Mouse (Mus musculus) mouse trophoblast stem cell (cell line): Measurements from ENCODE around the gene Cenpc1.

Experiments
- in situ Hi-C, 2 experiments: fragments of 300-500 bp; cut with MseI, MboI; formaldehyde crosslinking; loops; 2 replicates in 1 of 2; 3 replicates in 1 of 2; pipeline ENCODE4 v1.15.1; 2025

Cenpc1 gene

DNA sequence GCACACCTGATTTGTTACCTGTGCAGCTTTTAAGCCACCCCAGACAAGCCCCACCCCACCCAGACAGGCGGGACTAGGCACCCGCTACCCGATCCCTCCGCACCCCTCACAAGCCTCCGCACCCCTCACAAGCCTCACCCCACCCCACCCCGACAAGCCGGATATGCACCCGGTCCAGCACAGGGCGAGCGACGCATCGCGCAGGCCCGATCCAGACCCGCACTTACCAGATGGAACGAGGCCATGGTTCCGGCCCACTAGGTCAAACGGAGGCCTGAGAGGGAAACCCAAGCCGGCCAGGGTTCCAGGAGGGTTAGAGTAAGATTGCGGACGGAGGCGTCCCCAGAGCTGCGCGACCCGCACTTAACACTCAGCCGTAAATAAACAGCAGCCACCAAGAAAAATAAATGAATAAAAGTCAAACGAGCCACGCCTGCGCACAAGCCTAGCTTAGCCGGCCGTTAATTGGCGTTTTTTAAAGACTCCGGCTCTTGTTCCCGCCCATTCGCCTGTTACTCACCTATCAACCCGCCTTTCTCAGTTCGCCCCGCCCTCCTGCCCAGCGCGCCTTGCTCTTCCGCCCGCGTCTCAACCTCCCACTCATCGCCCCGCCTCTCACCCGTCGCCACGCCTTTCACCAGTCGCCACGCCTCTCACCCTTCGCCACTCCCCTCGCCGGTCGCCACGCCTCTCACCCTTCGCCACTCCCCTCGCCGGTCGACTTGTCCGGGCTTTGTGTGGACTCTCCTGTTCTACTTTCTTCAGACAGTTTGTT, at the start of gene Cenpc1:
Gene Cenpc1, minus strand, starts transcription at position 483 of the 775 bp plus-strand sequence.
- in situ Hi-C loops: no loop called here

DNA sequence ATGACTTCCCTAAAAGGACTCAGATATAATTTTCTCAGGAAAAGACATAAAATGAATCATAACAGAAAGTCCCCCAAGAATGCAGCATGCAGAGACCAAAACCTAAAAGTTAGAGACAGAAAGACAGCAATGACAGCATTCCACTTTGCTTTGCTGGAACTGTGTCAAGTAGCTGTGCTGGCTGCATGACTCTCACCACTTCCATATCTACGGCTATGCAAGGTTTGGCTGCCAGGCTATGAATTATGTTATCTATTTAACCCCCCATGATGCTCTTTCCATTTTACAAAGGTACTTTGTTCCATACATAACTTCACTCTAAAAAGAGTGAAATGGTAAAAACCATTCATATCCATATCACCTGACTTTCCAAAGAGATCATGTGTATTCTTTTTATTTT, 48.6 kb upstream of the Cenpc1 start:
- in situ Hi-C loops: no loop called here

DNA sequence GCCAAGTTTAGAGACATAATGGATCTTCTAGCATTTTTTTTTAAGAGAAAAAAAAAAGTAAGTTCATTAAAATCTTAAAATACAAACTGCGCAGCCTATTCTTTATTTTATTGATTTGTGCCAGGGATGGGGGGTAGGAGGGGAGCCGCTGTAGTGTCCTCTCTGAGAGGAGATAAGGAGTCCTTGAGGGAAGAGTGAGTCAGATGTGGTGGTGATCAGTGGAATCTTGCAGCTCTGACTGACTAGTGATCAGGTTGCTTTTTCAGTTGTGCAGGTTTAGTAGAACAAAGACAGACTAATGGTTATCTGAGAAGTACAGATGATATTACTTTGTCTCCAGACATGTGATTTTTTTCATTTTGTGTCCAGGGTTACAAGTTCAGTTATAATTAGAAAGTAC, 47.7 kb upstream of the Cenpc1 start:
- in situ Hi-C loops: no loop called here

DNA sequence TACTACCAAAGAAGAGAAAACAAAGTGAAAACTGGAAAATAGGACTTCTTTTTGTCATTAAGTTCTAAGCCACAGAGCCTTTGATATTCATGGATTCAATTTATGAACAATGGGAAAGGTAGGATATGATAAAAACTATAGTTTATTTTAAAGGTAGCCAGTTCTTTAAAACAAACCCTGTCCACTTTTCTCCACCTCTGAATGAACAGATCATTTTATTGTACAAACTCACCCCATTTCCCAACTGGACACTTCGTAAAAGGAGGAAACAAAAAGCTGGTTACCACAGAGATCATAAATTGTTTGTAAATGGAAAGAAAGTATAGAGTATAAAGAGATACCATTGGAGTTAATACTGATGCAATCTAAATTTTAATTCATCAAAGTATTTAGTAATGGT, 45.7 kb upstream of the Cenpc1 start:
- in situ Hi-C loops: no loop called here

DNA sequence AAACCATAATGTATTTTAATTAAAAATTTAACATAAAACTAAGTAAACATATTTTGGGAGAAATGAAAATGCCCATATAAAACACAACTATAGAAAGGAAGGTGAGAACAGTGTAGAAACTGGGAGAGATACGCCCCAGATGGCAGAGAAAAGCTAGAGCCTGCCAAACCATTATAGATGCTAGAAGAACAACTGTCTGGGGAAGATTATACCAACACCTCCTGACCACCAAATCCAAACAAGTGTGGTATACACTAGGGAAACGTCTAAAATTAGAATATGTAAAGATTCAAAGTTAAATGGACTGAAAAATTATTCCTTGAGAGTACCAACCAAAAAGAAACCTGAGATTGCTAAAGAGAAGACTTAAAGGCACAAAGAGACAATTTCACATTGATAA, 41.2 kb upstream of the Cenpc1 start:
- in situ Hi-C loops: no loop called here

DNA sequence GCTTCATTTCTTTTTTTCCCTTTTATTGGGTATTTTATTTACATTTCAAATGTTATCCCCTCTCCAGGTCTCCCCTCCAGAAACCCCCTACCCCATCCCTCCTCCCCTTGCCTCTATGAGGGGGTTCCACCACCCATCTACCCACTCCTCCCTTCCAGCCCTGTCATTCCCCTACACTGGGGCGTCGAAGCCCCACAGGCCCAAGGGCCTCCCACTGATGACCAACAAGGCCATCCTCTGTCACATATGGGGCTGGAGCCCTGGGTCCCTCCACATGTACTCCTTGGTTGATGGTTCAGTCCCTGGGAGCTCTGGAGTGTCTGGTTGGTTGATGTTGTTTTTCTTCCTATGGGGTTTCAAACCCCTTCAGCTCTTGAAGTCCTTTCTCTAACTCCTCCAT, 36.8 kb upstream of the Cenpc1 start:
- in situ Hi-C loops: no loop called here

DNA sequence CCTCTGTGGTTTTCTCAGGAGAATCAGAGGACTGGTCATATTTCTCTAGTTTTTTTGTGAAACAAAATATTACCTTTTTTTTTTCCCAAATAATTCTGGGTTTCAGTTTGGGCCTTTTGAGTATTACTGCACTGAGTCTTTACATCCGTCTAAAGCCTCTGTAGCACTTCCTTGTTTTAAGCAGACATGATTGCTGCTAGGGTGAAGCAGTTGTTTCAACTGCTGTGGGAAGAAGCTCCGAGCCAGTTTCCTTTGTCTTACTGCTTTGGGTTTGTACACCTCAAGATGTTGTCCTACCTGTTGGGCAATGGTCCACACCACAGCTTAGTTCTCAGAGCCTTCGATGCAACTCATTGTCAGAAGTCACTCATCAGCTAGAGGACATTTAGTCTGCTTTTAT, 35.2 kb upstream of the Cenpc1 start:
- in situ Hi-C loops: no loop called here

DNA sequence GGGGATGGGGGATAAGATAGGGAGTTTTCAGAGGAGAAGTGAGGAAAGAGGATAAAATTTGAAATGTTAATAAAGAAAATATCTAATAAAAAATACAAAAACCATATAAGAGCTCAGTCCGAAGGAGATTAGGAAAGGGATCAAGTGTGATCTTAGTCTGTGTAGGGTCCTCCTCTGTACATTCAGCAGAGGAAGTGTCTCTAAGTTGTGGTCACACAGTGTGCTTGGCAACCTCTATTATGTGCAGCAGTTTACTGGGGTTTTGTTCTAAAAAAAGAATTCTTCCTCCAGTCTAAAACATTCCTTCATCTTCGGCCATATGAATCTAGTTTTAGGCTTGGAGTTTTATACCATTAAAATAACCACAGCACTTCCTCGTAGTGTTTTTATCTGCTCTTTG, 33.6 kb upstream of the Cenpc1 start:
- in situ Hi-C loops: no loop called here

DNA sequence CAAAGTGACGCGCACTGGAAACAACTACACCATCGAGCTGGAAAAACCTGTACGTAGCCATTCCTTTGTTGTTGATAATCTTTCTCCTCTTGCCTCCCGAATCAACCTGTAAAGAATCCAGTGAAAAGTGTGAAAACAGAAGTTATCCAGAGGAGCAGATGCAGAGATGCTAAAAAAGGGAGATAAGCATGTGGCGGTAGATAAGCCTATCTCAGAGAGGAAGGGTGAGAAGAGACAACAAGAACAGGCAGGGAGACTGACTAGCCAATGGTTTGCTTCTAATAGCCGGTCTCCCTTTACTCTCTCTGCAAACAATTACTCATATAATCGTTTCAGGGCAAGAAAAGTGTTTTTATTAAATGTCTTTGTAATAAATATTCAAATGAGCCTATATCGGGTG, 29.4 kb upstream of the Cenpc1 start:
- in situ Hi-C loops: no loop called here

DNA sequence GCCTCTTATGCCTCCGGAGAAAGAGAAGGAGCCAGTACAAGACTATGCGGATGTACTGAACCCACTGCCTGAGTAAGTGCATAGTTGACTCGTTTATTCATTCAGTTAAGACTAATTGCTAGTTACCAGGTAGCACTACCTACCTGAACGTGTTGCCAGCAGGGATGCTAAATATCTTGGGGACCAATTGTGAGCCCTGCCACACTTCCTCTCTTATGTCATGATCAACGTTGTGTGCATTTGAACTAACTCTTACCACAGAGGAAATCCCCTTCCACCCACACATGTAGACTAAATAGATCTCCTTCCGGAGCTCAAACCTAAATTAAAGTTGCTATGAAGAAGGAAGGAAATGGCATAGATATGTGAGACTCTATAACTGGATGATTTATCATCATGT, 21.4 kb upstream of the Cenpc1 start:
- in situ Hi-C loops: no loop called here

DNA sequence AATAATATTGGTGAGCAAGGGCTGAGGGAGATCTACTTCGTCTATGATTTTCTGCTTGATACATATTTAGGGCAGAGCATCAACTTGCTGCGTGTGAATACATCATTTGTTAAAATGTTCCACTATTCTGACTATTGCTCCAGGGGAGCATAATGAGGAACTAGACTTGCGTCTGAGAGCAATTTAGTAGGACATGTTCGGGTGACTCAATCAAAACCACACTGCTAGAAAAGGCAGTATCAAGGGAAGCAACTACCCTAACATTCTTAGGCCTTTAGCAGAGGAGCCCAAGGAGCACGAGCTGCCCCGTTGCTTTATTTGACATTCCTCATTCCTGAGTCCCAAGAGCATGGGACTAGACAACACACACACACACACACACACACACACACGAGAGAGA, 19.6 kb upstream of the Cenpc1 start:
- in situ Hi-C loops: no loop called here

DNA sequence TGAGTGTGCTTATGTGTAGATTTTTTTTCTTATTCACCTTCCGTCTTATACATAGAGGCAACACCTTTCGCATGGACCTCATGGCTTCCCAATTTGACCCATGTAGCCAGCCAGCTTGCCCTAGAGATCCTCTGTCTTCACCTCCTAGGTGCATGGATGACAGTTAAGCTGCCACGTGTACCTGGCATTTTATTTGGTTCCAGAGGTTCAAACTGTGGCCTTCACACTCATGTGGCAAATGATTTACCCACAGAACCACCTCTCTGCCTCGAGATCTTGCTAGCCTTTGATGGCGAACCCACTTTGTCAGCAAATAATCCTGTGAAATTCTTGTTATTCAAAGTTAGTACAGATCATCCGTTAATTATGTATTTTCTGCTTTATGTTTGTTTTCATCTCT, 18.6 kb upstream of the Cenpc1 start:
- in situ Hi-C loops: no loop called here

DNA sequence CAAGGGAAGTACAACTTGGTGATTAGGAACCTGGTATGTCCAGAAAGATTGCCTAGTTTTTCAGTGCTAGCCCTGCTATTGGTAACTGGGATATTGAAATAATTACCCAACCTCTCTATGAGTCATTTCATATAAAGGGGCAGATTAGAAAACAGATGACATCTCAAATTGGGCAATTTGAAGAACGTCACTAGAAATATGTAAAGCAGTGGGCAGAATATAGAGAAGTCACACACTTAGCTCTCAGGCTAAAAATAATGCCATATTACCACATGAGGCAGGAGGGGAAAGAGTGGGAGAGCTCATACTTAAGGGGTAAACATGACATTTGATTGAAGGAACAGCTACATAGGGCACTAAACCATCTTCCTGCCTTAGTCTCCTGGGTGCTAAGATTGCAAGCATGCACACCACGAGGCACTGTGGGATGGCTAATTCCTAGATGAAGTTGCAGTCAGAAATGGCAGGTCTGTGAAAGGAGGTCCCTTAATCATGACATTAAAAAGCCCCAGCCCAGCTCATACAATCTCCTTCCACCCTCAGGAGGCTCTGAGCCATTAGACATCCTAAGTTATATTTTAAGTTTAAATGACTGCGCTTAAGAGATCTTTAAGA, 13.4 kb upstream of the Cenpc1 start:
- in situ Hi-C loops: no loop called here

DNA sequence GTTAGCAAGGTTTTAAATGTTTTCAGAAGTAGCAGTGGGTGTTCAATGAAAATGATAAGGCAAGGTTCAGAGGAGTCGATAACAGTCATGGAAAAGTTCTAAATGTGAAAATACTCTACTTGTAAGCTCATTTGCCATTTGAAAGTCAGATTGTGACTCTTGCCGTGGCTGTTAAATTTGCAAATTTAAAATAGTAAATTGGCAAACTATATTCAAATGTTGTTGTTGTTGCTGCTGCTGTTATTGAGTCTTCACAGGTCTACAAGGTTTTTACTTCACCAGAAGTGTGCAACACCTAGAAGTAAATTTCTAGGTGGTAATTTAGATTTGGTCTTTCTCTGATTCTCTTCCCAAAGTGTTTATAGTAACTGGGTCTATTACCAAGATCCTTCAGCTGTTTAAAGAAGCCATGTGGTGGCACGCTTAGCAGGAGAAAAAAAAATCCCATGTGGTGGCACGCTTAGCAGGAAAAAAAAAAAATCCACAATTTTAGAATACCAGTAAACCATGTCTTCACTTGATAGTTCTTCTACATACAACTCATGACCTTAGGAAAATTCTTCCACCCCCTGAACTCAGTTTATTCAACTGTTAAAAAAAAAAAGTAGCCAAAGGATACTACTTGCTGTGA, 7.5 kb upstream of the Cenpc1 start:
- in situ Hi-C loops: no loop called here

DNA sequence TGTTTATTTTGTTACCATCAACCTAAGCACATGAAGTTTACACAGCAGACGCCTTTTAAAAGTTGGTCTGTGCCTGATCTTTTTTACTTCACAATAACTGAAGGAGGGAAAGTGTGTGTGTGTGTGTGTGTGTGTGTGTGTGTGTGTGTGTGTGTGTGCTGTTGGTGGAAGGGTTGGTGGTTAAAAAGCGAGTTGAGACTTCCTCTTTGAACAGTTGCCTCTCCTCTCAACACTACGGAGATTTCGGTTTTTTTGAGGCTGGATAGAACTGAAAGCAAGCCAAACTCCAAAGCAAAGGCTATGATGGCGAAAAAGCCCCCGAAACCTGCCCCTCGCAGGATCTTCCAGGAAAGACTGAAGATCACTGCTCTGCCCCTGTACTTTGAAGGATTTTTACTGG, 6.2 kb upstream of the Cenpc1 start, which contains the start of gene Stap1:
Gene Stap1, plus strand, starts transcription at position 209 of the 400 bp plus-strand sequence.
- in situ Hi-C loops: no loop called here

DNA sequence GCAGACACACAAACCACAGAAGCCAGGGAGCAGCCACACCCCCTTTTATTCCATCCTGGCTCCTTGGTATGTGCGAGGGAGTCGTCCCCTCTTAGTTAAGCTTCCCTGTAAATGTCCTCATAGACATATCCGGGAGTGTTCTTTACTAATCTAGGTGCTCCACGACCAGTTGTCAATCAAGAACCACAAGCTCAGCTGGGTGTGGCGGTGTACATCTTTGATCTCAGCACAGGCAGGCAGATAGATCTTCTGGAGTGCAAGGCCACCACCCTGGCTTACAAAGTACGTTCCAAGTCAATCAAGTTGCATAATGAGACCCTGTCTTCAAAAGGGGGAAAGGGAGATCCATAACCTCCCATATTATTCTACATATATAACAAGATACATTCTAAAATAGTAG, 3.7 kb upstream of the Cenpc1 start:
- in situ Hi-C loops: no loop called here

DNA sequence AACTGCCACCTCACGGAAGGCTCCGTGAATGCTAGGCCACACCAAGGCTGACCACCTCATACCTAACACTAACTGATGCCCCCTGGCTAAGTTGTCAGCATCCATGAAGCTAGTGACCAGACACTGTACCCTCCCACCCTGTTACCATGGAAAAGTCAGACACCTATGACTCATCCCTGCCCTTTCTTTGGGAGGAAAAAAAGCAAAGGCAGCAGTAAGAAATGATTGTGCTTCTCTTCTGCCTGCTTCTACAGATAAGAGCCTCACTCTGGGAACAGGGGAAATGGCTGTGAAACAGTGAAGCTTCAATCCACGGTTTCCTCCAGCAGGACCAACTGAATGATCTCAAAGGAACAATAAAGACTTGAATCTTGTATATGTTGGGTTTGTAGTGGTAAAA, 3.1 kb upstream of the Cenpc1 start:
- in situ Hi-C loops: no loop called here

DNA sequence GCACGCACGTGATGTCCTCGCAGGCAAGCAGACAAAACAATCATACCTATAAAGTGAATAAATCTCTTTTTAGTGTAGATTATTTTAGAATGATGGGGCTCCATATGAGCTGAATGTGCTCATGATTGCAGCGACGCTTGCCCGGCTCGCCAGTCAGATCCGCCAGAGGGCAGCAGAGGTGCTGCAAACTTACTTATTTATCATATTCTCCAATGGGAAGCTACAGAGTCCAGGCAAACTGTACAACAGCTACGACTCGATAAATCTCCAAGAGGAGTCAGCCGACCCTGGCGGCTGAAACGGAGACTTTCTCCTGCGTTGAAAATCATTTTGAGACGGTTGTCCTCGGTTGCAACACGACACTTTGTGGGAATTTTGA, 1.2 kb upstream of the Cenpc1 start:
- in situ Hi-C loops: no loop called here

DNA sequence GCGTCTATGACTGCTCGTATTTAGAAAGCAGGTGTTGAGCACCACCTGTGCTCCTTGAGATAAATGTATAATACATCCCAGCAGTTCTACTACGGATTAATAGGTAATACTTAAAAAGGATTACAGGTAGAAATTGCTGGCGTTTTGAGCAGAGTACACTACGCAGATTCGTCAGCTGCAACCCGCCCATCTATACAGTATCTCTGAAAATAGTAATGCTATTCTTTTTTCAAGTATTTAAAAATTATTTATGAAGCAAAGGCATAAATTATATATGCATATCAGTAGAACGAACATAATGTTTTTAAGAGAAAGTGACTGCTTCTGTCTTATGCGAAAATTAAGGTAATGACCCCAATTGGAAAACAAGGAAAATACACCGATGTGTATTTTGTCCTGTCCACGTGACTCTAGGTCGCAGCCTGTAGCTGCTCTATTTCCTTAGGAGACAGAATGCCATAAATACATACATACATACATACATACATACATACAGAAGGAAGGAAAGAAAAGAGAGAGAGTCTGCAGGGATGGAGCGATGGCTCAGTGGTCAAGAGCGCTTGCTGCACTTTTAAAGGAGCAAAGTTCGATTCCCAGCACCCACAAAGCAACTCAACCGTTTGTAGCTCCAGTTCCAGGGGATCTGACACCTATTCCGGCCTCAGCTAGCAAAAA, 630 bp upstream of the Cenpc1 start:
- in situ Hi-C loops: no loop called here

DNA sequence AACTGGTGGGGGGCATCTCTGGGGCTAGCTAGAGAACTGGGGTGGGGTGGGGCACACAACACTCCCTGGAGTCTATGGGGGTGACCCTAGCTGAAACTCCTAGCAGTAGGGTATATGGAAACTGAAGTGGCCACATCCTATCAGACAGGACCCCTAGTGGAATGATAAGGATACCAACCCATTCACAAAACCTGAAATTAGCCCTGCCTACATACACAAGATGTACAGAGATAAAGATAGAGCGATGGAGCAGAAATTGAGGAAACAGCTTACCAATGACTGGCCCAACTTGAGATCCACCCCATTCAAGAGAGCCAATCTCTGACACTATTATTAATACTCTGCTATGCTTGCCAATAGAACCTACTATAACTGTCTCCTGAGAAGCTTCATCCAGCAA, 1.9 kb downstream of the Cenpc1 start:
- in situ Hi-C loops: no loop called here

DNA sequence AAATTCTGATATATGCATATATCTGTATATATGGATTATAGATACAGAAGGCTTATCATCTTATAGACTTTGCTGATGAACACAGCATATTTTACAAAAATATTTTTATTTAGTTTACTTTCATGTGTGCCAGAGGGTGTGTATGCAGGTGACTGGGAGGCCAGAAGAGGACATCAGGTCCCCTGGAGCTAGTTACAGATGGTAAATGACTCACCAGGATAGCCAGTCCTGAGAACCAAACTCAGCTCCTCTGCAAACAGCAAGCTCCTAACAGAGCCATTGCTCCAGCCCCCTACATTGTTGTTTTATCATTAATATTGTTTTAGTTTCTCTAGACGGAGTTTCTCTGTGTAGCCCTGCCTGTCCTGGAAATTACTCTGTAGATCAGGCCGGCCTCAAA, 35.6 kb downstream of the Cenpc1 start:
- in situ Hi-C loops: no loop called here
